Mouse (Mus musculus): ENCODE measurements around the gene Srgap1.

Gene Srgap1

GRCm38 (mm10) chr10:122017743-122018142, 29.4 kb downstream of the Srgap1 start:
- in situ Hi-C loops (cut with MboI, MseI) = no loop called here

GRCm38 (mm10) chr10:122017063-122017462, 30.1 kb downstream of the Srgap1 start:
- in situ Hi-C loops (cut with MboI, MseI) = no loop called here

GRCm38 (mm10) chr10:122016631-122017030, 30.5 kb downstream of the Srgap1 start:
- in situ Hi-C loops (cut with MboI, MseI) = no loop called here

GRCm38 (mm10) chr10:122012321-122012720, 34.8 kb downstream of the Srgap1 start:
- in situ Hi-C loops (cut with MboI, MseI) = no loop called here

GRCm38 (mm10) chr10:122008731-122009391, 38.3 kb downstream of the Srgap1 start:
- in situ Hi-C loops (cut with MboI, MseI) = no loop called here

GRCm38 (mm10) chr10:122008370-122008730, 38.8 kb downstream of the Srgap1 start:
- in situ Hi-C loops (cut with MboI, MseI) = no loop called here

GRCm38 (mm10) chr10:122006606-122007005, 40.5 kb downstream of the Srgap1 start:
- in situ Hi-C loops (cut with MboI, MseI) = no loop called here

GRCm38 (mm10) chr10:122006151-122006550, 41.0 kb downstream of the Srgap1 start:
- in situ Hi-C loops (cut with MboI, MseI) = no loop called here

- in situ Hi-C loops (cut with MboI, MseI) = no loop called here
Measured at GRCm38 (mm10) chr10:122005560-122005959, 41.6 kb downstream of the Srgap1 start.

GRCm38 (mm10) chr10:122002930-122003329, 44.2 kb downstream of the Srgap1 start:
- in situ Hi-C loops (cut with MboI, MseI) = no loop called here

- in situ Hi-C loops (cut with MboI, MseI) = no loop called here
Measured at GRCm38 (mm10) chr10:121998806-121999205, 48.3 kb downstream of the Srgap1 start.

- in situ Hi-C loops (cut with MboI, MseI) = no loop called here
Measured at GRCm38 (mm10) chr10:121996500-121996899, 50.6 kb downstream of the Srgap1 start.

GRCm38 (mm10) chr10:121995448-121995847, 51.7 kb downstream of the Srgap1 start:
- in situ Hi-C loops (cut with MboI, MseI) = no loop called here

GRCm38 (mm10) chr10:121994660-121995059, 52.5 kb downstream of the Srgap1 start:
- in situ Hi-C loops (cut with MboI, MseI) = no loop called here

GRCm38 (mm10) chr10:121992609-121993008, 54.5 kb downstream of the Srgap1 start:
- in situ Hi-C loops (cut with MboI, MseI) = no loop called here

GRCm38 (mm10) chr10:121986997-121987396, 60.1 kb downstream of the Srgap1 start:
- in situ Hi-C loops (cut with MboI, MseI) = no loop called here

GRCm38 (mm10) chr10:121984887-121985286, 62.2 kb downstream of the Srgap1 start:
- in situ Hi-C loops (cut with MboI, MseI) = no loop called here

- in situ Hi-C loops (cut with MboI, MseI) = no loop called here
Measured at GRCm38 (mm10) chr10:121983993-121984610, 63.0 kb downstream of the Srgap1 start.

- in situ Hi-C loops (cut with MboI, MseI) = no loop called here
Measured at GRCm38 (mm10) chr10:121975330-121975729, 71.8 kb downstream of the Srgap1 start.

GRCm38 (mm10) chr10:121974591-121974990, 72.5 kb downstream of the Srgap1 start:
- in situ Hi-C loops (cut with MboI, MseI) = no loop called here

- in situ Hi-C loops (cut with MboI, MseI) = no loop called here
Measured at GRCm38 (mm10) chr10:121973281-121973680, 73.8 kb downstream of the Srgap1 start.

- in situ Hi-C loops (cut with MboI, MseI) = no loop called here
Measured at GRCm38 (mm10) chr10:121972249-121972892, 74.7 kb downstream of the Srgap1 start.

- in situ Hi-C loops (cut with MboI, MseI) = no loop called here
Measured at GRCm38 (mm10) chr10:121971658-121972057, 75.5 kb downstream of the Srgap1 start.
